Mouse (Mus musculus) gastrocnemius, adult 8-10 months (tissue): Measurements from ENCODE around the gene Nav1. TPM values are rescaled to one million over a fixed set of nuclear protein-coding genes. Genes with fewer than 3 reads are reported as not detected.
A peak's percentile ranks its signal among the peaks of the same experiment; 100 is the strongest.

Experiments used
- DNase-seq, 2 experiments: peaks; one replicate each; pipeline ENCODE4 v3.0.0; 2022; ENCODE audit warnings: low spot score in 2 of 2
- total RNA-seq, 4 experiments: library from RNA; stranded (reverse); gene quantifications; 2 replicates each; pipeline ENCODE4 v1.2.4; 2022

Nav1 gene
- total RNA-seq, 4 experiments from 2014 or later, result 4.3 to 8.4 (median 6.8) TPM

DNA sequence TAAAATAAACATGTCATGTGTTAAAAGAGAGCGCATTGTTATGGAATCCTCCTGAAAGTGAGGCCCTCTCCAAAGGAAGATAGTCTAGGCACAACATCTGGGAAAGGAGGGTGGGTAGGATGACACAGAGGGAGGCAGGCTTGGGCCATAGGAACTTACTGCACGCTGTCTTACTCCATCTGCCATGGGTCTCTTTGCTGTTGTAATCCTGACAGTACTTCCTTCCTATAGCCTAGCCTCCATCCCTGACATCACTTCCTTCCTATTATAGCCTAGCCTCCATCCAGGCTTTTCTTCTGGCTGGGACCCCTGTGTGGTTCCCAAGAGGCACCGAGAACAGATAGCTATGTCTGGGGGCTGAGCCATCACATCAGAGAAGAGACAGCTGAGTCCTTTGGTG is 10.2 kb upstream of the Nav1 start:
- DNase-seq, result no peak

DNA sequence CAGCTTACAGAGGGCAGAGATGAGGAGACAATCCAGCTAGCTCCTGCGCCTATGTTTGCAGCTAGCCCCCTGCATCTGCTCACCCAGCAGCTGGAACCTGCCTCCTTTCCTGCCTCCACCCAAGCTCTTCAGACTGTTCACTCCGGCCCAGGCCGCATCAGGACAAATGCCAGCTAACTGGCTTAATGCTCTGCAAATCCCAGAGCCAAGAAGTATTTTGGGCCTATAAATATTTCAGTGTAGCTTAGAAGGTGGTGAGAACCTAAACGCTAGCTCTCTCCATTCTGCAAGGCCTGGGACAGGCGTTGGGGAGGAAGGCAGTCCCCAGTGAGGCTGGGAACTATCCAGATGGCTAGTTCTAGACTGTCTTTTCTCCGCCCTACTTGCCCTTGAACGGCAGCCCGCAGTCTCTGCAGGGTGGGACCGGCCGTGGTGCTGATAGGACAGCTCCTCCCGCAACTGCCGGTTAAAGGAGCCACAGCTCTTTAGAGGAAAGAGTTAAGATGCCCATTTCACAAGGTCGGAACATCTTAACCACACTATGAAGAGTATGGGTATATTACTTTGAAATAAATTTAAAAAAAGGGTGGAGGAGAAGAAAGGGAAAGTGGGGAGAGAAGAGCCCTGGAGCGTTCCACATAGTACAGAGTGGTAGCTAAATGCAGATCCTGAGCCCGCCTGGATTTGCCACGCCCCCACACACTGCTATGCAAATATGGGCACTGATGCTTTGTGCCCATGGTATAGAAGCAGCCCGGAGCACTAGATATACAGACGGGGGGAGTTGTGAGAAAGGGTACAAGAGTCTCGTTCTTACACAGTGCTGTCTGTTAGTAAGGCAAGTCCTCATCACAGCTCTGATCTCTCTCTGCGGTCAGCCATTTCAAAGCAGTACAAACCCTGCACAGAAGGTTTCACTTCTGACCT is 8.9 kb upstream of the Nav1 start:
- peak; percentile 27 to 54 for DNase-seq

DNA sequence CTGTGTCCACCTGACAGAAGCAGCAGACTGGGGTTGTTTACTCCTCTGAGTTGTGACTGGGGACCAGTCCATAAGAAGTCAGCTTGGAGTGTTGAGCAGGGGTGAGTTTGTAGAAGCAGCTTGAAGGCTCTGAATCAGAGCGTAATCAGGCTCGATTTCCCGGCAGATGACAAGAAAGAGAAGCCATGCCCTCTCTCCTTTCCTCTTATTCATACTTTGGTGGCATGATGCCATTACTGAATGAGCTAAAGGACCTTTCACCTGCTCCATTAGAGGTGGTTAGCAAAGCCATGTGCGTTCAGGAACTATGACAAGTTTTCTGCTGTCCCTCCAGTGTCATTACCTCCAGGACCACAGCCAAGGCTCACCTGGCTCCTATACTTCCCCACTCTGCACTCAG is 2.5 kb upstream of the Nav1 start:
- DNase-seq, result no peak

DNA sequence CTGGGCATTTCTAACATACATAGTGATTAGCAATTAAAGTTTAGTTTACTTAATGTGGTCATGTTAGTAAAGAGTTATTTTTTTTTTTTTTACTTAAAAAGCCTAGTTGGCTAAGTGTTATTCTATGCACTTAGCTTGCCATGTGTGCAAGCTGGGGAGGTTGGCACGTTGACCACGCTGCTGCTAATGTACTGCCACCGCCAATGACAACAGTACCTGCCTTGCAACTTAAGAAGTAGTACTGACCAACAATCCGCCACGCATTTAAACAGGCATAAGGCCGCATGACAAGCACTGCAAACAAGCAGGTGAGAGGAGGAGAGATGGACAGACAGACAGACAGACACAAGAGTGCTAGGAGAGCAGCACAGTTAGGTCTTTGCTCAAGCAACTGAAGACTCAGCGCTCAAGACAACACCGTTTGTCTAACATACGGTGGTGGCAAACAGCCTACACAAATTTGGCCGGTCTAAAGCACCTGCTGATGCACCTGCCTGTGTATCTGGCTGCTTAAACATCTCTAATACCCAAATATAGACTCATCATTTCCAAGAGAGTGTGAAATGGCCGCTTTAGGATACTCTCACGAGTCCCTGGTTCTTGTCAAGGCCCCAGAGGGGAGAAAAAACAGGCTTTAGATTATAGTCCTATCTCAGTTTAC is 610 bp downstream of the Nav1 start:
- no peak for DNase-seq

DNA sequence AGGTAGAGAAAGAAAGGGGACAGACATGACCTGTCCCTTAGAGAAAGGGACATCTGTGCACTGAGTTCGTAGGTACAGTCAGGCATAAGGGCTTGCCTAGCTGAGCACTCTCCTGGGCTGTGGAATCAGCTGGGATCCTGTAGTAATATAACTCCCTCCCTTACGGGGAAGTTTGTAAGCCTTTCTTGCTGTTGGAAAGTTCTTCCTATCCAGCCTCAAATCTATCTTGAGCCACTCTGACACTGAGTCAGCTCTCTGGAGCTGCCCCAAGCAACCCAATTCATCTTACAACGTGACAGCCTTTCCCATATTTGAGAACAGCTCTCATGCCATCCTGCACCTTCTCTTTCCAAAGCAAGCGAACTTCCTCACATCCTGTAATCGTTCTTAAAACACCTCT is 1.6 kb downstream of the Nav1 start:
- DNase-seq, result no peak

DNA sequence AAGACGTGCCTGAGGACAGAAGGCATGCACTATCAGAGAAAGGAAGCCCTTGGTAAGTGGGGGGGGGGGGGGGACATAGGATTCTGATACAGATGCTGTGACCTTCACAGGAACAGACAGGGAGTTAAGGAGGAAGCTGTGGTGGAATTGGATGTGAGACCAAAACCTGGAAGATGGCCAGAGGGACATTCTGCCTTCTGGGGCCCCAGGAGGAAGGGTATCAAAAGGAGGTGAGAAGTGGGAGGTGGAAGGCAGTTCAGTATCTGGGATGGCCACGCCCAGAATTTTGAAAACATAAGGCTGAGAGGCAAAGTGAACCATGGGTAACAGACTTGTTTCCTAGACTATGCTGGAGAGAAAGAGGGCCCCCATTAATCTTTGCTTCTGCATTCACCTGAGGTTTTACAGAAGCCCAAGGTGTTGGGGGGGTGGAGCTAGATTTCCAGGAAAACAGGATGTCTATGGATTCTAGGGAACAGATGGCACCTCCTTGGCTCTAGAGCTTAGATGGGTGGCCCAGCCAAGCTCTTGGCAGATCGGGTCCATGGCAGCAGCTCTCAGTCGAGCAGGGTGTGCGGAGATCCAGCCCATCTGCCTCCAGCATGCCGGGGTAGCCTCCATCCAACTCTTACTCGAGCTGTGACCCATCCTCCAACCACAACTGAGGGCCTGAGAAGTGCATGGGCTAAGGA is 2.6 kb downstream of the Nav1 start:
- no peak for DNase-seq

DNA sequence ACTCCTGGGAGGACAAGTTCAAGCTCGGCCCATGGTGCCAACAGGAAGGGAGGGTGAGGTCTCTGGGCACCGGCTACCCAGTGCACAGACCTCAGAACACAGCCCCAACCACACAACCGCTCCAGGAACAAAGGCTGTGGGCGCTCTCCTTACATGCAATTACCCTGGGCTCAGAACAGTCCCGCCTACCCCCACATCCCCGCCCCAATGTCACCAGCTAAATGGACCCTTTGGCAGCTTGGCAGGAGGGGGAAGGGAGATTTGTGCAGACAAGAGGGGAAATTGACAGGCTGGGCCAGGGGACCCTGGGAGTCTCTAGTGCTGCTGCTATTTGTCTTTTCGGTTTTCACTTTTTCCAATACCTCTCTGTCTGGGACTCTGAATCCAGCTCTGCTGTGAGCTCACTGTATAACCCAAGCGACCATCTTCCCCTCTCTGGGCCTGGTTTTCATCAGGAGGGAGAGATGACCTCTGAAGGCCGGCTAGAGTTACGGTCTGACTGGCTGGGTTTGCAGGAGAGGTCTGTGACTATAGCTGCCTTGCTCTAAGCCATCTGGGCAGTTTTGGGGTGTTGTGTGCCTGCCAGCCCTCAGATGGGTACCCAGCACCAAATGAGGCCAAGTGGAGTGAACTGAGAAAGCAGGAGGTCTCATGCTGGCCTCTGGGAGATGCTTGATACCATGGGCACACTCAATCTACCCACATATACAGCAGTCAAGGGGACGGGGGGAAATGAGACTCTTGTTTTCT is 3.8 kb downstream of the Nav1 start:
- no peak for DNase-seq

DNA sequence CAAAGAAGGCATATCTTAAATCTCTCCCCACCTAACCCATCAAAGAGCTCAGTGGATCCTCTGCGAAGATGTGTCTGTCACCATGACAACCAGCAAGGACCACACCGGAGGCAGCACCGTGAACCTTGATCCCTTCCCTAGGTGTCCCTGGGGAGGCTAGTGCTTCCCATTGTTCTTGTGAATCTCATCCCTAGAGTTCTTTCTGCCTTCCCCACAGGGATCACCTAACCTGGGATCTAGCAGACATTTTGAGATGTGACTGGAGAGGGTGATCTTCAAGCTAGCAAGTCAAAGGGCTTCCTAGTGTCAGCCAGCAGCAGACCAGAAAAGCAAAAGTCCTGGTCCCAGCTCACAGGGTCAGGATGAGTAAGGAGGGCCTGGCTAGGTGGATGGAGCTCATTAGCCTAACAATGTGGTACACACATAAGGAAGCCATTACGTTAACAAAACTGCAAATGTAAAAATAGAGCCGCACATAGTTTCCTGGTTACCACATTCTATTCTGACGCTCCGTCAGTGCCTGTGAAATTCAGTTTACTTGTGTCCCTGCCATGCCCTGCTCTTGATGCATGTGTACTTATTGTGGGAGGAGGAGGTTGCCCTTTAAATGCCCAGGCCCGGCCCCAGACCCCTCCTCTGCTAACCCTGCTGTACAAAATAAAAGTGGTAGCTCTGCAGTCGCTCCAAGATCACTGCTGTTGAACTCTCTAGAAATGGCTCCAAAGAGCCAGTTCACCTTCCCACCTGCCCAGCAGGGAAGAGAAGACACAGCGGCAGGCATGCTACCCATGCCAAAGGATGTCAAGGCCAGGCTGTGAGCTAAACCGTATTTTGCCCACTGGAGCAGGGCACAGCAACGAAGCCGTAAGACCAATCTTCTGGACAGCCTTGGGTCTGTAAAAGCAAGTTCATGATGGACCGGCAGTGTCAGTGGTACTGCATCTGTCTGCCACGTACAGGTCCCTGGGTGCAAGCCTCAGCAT is 6.8 kb downstream of the Nav1 start:
- no peak for DNase-seq

DNA sequence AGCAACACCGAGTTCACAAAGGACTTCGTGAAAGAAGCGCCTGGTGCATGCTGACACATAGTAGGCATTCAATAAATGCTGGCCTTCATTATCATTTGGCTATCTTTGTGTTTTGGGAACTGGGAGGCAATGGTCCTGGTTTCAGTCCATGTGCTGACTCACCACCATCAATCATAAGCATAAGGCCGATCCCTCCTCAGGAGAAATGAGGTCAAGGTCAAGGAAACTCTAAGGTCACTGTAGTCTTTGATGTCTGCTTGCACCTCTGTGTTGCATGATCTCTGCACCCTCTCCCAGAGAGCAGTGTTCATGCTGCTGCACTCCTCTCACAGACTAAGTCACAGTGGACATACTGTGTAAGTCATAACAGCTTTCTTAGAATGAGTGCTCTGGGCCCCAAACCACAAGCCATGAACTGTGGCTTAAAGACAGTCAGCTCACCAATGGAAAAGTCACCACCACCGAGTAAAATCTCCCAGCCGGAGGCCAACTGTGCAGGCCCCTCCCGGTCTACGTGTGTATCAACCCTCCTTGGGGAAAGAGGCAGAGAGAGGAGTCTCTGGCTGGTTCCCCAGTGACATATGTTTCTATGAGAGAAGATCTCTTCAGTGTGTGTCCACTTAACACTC is 8.7 kb downstream of the Nav1 start:
- no peak for DNase-seq

DNA sequence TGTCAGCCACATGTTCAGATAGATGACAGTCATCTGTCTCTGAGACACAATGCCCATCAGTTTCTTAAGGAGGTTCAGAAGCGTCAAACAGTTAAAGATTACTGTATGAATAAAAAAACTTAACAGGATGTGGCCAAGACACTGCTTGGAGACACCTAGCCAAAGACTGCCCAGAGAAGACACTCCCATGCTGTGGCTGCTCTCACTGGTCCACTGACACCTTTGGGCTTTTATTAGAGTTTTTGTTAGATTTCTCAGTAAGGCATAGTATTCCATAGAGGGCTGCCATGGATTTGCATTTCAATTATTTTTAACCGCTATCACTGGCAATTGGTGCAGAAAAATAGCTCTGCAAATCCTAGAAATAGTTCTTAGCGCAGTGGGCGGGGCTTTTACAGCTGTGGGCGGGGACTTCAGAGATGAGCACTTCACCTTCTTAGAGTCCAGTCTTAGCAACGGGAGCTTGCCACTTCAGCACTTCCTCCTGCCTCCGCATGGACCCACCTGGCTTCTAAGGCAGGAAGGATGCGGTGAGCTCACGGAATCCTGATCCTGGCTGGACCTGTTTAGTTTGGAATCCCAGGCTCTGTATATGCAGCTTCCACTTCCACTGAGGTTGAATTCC is 12.7 kb downstream of the Nav1 start:
- DNase-seq, result no peak

DNA sequence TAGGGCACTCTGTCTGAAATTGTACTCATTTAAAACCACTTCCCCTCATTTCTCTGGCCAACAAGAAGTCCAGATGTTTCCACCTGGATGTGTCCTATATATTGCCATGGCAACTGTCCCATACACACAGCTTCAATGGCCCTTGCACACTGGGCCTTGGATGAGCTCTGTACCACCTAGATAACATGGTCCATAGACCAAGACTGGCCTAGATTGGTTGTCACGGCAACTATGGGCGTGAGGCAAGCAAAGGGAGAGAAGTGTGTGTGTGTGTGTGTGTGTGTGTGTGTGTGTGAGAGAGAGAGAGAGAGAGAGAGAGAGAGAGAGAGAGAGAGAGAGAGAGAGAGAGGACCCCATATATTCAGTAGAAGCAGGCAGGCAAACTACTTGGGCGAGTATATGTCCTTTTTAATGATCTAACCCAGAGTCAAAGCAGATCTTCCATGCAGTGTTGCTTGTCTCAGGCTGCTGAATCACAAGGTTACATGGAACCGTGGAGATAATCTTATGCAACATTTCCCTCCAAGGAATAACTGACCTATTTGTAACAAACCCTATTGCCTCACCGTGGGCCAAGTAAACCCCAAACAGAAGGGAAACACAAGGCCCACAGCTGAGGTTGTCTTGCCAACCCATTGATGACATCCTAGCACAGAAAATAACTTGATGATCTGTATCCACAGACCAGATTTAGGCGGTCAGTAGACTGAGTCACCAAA is 13.4 kb downstream of the Nav1 start:
- DNase-seq, result peak in 1 of 2 experiments; percentile 40

DNA sequence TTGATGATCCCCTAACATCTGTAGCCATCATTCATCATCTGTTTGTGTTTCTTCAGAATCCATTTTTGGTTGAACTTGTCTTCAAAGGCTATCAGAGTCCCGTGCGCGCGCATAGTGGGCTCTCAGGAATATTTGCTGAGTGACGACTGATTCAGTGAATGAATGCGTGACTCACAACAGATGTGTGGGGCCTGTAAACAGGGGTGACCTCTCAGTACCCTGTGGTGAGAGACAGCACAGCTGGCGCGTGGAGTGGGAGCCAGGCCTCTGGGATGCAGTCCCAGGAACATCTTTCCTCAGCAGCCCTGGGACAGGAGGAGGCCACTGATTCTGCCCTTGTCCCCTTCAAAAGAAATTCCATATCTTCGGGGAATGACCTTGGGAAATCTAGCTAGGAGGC is 16.3 kb downstream of the Nav1 start:
- DNase-seq, result peak; percentile 34 to 50

DNA sequence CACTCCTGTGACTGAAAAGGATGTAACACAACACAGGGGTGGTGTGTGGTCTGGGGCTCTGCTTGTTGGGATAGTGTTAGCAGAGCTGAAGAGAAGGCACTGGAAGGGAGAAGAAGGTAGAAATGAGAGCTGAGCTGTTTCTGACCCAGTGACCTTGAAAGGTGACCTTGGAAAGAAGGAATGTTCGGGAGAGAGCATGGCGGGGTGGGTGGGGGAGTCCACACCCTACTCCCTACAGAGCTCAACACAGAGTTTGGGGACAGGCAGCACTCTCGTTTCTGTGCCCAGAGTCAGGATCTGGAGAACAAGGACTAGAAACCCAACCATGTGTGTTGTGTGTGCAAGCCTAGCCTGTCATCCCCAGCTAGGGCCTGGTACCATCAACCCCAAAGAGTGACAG is 18.1 kb downstream of the Nav1 start:
- DNase-seq, result no peak

DNA sequence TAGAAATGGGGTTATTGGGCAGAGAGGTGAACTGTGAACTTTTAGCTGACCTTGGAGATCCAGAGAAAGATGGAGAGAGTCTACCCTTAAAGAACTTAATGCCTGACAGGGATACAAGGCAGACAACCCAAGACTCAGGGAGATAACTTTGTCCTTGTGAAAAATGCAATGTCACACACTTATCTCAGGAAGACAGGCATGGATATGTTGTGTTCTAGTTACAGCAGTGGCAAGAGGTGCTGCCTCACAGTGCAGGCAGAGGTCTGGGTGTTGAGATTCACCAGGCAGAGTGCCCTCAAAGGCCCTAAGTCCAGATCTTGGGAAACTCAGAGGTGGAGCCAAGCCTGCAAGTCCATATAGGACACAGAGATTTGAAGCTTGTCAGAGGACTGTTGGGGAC is 20.2 kb downstream of the Nav1 start:
- DNase-seq, result no peak

DNA sequence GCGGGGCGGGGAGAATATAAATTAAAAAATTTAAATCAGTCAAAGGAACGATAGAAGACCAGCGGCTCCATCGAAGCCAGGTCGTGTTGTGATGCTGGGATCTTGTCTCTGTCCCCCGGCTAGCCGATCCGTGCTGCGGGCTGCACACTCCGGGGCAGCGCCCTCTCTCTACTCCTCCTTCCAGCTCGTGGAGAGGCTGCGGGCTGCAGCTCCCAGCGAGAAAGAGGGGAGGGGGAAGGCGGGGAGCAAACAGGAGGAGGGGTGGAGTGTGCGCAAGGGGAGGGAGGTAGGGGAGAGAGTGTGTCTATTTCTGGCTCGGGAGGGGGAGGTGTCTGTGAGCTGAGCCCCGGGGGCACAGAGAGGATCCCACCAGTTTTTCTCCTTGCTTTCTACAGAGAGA is 21.5 kb downstream of the Nav1 start:
- DNase-seq, result no peak

DNA sequence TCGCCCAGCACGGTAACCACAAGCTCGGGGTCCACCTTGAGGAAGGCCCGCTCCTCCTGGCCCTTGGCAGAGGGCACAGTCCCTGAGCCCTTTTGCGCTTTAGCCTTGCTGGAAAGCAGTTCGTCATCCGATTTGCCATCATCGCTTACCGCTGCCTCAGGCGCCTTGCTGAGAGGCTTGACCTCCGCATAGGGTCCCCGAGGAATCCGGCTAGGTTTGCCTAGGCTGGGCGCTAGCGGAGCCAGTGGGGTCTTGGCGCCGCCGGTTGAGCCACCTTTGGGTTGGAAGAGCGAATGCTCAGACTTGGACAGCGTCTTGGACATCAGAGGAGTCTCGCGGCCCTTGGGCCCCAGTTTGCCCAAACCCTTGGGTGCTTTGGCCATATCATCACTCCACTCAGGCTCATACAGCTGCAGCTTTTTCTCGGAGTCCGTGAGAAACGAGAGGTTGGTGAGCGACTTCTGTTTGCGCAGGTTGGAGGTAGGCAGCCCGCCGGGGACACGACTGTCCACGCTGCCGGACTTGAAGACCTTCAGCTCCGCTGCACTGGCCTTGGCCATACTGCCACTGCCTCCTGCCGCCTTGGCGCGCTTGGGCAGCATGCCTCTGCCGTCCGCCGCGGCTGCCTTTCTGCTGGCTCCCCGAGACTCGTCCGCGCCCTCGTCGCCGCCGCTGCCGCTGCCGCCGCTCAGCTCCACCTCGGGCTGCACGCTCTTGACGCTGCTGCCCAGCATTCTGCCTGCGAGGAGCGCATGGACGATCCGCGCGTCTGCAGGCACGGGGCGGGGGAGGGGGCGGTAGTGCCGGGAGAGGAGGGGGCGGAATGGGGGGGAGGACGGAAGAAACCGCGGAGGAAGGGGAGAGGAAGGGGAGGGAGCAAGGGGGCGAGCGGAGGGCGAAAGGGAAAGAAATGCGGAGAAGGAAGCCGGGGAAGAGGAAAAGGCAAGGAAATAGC is 22.2 kb downstream of the Nav1 start:
- DNase-seq, result no peak

DNA sequence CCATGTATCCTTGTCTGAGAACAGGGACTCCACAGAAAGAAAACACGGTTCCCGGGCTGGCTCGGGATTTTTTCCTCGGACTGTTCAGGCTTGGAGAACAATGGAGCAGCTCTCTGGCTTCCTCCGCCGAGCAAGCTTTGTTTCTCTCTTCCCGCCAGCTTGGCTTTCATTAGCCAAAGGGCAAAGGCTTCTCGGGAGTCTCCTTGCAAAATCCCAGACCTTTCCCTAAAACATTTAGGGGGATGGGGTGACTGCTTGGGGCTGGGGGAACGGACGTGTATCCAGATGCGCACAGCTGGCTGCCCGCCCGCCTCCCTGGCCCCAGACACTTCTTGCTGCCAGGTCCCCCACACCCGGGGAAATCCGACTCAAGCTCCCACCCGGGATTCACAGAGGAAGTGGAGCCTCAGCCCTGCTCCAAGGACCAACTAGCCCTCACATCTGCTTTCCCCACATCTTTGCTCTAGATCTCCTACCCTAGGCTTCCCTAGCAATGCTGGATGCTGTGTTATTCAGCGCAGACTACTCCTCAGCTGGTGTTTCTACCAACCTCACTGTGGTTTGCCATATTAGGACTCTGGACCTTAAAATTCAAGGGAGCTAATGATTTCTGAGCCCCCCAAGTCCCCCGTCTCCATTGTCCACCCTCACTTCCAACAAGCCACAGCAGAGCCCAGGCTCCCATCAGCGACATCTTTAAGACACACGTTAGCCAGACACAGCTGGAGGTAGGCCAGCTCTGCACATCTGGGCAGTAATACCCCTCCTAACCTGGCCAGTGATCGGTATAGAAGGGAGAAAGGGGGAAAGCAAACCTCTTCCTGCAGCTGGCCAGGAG is 23.2 kb downstream of the Nav1 start:
- no peak for DNase-seq
